Mouse (Mus musculus) MEL (cell line): Measurements from ENCODE around the gene Cnga1.

Experiments used
- CHD2 ChIP-seq: IDR thresholded peaks from 2 replicates; pipeline ENCODE4 v1.6.1; 2011; ENCODE audit warnings: low read length, improper control_type of control experiment
- CTCF ChIP-seq, 3 experiments: IDR thresholded peaks in 2 of 3; conservative IDR thresholded peaks in 1 of 3; 2 replicates each; pipeline ENCODE4 v1.5.1; 2011 to 2012; ENCODE audit warnings: low read length in 3 of 3, low read depth in 2 of 3, mild to moderate bottlenecking in 2 of 3, improper control_type of control experiment in 1 of 3, inconsistent platforms in 1 of 3, mixed read lengths in 1 of 3, moderate library complexity in 1 of 3; ENCODE audit not compliant: control insufficient read depth in 1 of 3, insufficient read depth in 1 of 3, poor library complexity in 1 of 3, severe bottlenecking in 1 of 3
- EP300 ChIP-seq, 2 experiments: IDR thresholded peaks; 2 replicates each; pipeline ENCODE4 v1.6.1; 2011; ENCODE audit warnings: improper control_type of control experiment in 2 of 2, low read length in 2 of 2, low read depth in 1 of 2, mild to moderate bottlenecking in 1 of 2
- HCFC1 ChIP-seq: IDR thresholded peaks from 2 replicates; pipeline ENCODE4 v1.6.1; 2012; ENCODE audit warnings: low read depth, mild to moderate bottlenecking, inconsistent platforms, low read length, improper control_type of control experiment, moderate library complexity
- MAFK ChIP-seq: IDR thresholded peaks from 2 replicates; pipeline ENCODE4 v1.6.1; 2011; ENCODE audit warnings: low read depth, mild to moderate bottlenecking, low read length, improper control_type of control experiment, borderline replicate concordance
- POLR2AphosphoS2 ChIP-seq: IDR thresholded peaks from 2 replicates; pipeline ENCODE4 v1.6.1; 2011; ENCODE audit warnings: low read length, improper control_type of control experiment

- TF ChIP-seq POLR2AphosphoS2, result no peak
- no peak for TF ChIP-seq EP300 (IDR thresholded peaks at IDR 0.05; ENCODE audit: low read depth in 1 of 2, low read length in 2 of 2)
- peak; percentile 62 to 96 (median 73) for TF ChIP-seq CTCF (IDR thresholded peaks at IDR 0.05 in 2 of 3, conservative IDR thresholded peaks at IDR 0.05 in 1 of 3; ENCODE audit: control insufficient read depth in 1 of 3, insufficient read depth in 1 of 3, low read depth in 2 of 3, low read length in 3 of 3, poor library complexity in 1 of 3, severe bottlenecking in 1 of 3)
- TF ChIP-seq MAFK, result no peak
- no peak for TF ChIP-seq CHD2
- no peak for TF ChIP-seq HCFC1
These were observed 21.2 kb upstream of the Cnga1 start for GRCm38 (mm10) chr5:72665281-72665680.
